Mouse (Mus musculus): ENCODE results near the gene 1190005I06Rik. TPM values are rescaled to one million over a fixed set of nuclear protein-coding genes. Genes with fewer than 3 reads are reported as not detected.

Gene 1190005I06Rik
- total RNA-seq (2023; ENCODE audit: inconsistent age): not detected in 4 replicates

GRCm38 (mm10) chr8:120647532-120647931 lies at the start of gene 1190005I06Rik:
TSS of gene 1190005I06Rik (minus strand) at chr8:120647632.

GRCm38 (mm10) chr8:120668374-120668905 lies 21.0 kb upstream of the 1190005I06Rik start, which contains the start of gene Emc8:
TSS of gene Emc8 (minus strand) at chr8:120668573.

GRCm38 (mm10) chr8:120667561-120668373 lies 20.3 kb upstream of the 1190005I06Rik start, which contains the start of the genes Gm27021 and Cox4i1:
TSS of gene Gm27021 (minus strand) at chr8:120668079.
TSS of gene Cox4i1 (plus strand) at chr8:120668222.

GRCm38 (mm10) chr8:120588908-120589771 lies 58.3 kb downstream of the 1190005I06Rik start, which contains the start of gene Gins2:
TSS of gene Gins2 (minus strand) at chr8:120589304.

Other genes starting within 250 kb of the 1190005I06Rik start
- 2.0 to 4.3 TPM (median 3.7 TPM) in 4 replicates for gene Gins2, start 58.3 kb downstream of the 1190005I06Rik start, total RNA-seq (2023; ENCODE audit: inconsistent age)
- not detected in 4 replicates for gene Gm27021, start 20.4 kb upstream of the 1190005I06Rik start, total RNA-seq (2023; ENCODE audit: inconsistent age)
- gene Cox4i1, start 20.6 kb upstream of the 1190005I06Rik start, total RNA-seq (2023; ENCODE audit: inconsistent age): 422 to 437 TPM (median 424 TPM) in 4 replicates
- gene Emc8, start 20.9 kb upstream of the 1190005I06Rik start, total RNA-seq (2023; ENCODE audit: inconsistent age): 29.4 to 36.0 TPM (median 32.4 TPM) in 4 replicates
- gene Irf8, start 88.7 kb upstream of the 1190005I06Rik start, total RNA-seq (2023; ENCODE audit: inconsistent age): 394 to 437 TPM (median 405 TPM) in 4 replicates